Mouse (Mus musculus) neural tube, embryonic 14.5 days (tissue): Measurements from ENCODE around the gene Tmem165. TPM values are rescaled to one million over a fixed set of nuclear protein-coding genes. Genes with fewer than 3 reads are reported as not detected.

ENCODE experiments used
- ATAC-seq: fragments of 200-750 bp; cut with Nextera tagmentation; 2 replicates; pipeline ENCODE4 v1.8.0; 2017; ENCODE audit warnings: low read depth, mild to moderate bottlenecking, moderate TSS enrichment, moderate library complexity
- H3K27ac ChIP-seq: fragments of 300-500 bp; sonication (generic); 2 replicates; pipeline ENCODE4 v1.5.1; 2014; ENCODE audit warnings: low read depth, mild to moderate bottlenecking, control low read depth, low read length, moderate library complexity, mixed read lengths
- H3K27me3 ChIP-seq: fragments of 300-500 bp; sonication (generic); 2 replicates; pipeline ENCODE4 v1.6.1; 2014; ENCODE audit warnings: low read length; ENCODE audit not compliant: control insufficient read depth, insufficient read depth
- H3K36me3 ChIP-seq: fragments of 300-500 bp; sonication (generic); 2 replicates; pipeline ENCODE4 v1.6.1; 2014; ENCODE audit warnings: low read length, mixed read lengths; ENCODE audit not compliant: control insufficient read depth, insufficient read depth
- H3K4me1 ChIP-seq: fragments of 300-500 bp; sonication (generic); 2 replicates; pipeline ENCODE4 v1.6.1; 2014; ENCODE audit warnings: low read length; ENCODE audit not compliant: control insufficient read depth, insufficient read depth
- H3K4me2 ChIP-seq: fragments of 300-500 bp; sonication (generic); 2 replicates; pipeline ENCODE4 v1.6.1; 2014; ENCODE audit warnings: mild to moderate bottlenecking, low read depth, low read length, control low read depth
- H3K4me3 ChIP-seq: fragments of 300-500 bp; sonication (generic); 2 replicates; pipeline ENCODE4 v1.5.1; 2014; ENCODE audit warnings: low read depth, low read length, control low read depth, mixed read lengths
- H3K9ac ChIP-seq: fragments of 300-500 bp; sonication (generic); replicated peaks from 2 replicates; pipeline ENCODE4 v1.6.1; 2014; ENCODE audit warnings: low read depth, mild to moderate bottlenecking, control low read depth, low read length, mixed read lengths
- H3K9me3 ChIP-seq: fragments of 300-500 bp; sonication (generic); 2 replicates; pipeline ENCODE4 v1.6.1; 2016; ENCODE audit warnings: low read length; ENCODE audit not compliant: control insufficient read depth
- whole genome bisulfite sequencing: fragments of 180-500 bp; shearing (Covaris S2); extraction: QIAGEN DNeasy Blood & Tissue Kit; methylation state at CpG from one replicate; pipeline ENCODE4 v1.1.7; 2014; 5-methylcytosine and 5-hydroxymethylcytosine counted together
- polyA plus RNA-seq: library from polyadenylated mRNA; unstranded; fragments of >200 nt; fragmentation: Nextera tagmentation; extraction: Ambion mirVana; gene quantifications from 2 replicates; pipeline ENCODE4 v1.2.1, GENCODE M21; 2014

The Tmem165 gene
- polyA plus RNA-seq, 1 experiment from 2014 or later = 54.0 TPM

DNA sequence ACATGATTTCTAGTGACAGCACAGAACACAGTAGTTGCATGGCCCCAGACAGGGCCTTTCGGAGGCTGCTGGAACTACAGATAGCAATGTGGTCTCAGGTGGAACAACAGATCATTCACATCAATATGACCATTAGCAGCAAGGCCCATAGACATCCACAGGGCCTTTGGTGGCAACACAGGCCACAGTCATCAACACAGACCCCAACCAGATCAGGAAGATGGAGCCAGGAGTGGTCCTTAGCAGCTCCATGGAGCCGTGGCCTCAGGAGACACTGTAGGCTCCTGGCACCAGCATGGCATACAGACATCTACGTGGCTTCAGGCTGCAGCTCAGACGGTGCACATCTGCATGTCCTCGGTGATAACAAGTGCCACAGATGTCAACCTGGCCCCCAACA, 20.8 kb upstream of the Tmem165 start:
- Histone ChIP-seq H3K9me3 (no peaks in the 10 kb centered on the region), H3K4me3 (no peak overlapping the region), H3K9ac (no peak overlapping the region), H3K36me3 (no peaks in the 10 kb centered on the region), H3K4me2 (no peak overlapping the region), H3K27me3 (no peaks in the 10 kb centered on the region), H3K27ac (no peak overlapping the region), H3K4me1 (no peaks in the 10 kb centered on the region)
- no peak for ATAC-seq
- 95% methylated on average over 5 of the region's 5 CpGs for WGBS

DNA sequence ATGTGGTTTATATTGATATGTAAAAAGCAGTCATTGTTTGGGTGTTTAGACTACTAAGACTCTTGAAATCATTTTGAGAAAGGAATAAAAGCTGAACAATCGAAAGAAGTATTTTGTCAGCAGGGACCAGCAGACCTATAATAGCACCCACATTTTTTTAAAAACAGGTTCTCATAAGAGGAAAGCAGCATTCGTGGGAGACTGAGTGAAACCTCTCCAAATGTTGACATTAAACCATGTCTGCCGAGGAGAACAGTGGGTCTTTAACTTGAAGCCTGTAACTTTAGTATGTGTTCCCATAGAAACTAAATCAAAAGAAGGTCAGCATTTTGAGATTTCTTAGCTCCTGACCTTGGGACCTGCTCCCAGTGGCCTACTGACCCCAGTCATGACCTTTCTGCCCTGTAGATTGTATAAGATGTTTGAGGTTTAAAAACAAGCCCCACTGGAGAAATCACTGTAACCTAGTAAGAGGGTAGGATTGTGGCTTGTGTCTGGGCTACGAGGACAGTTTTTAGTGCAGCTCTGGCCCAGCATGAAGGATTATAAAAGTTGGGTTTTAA, 19.8 kb upstream of the Tmem165 start:
- H3K4me1 ChIP-seq = no peaks in the 10 kb centered on the region
- H3K4me3 ChIP-seq = no peak overlapping the region
- 53% methylated on average over 4 of the region's 4 CpGs for WGBS
- no peak overlapping the region for H3K9ac ChIP-seq
- H3K27ac ChIP-seq = no peak overlapping the region
- H3K9me3 ChIP-seq = no peaks in the 10 kb centered on the region
- H3K27me3 ChIP-seq = no peaks in the 10 kb centered on the region
- H3K4me2 ChIP-seq = no peak overlapping the region
- ATAC-seq = no peak
- H3K36me3 ChIP-seq = no peaks in the 10 kb centered on the region

DNA sequence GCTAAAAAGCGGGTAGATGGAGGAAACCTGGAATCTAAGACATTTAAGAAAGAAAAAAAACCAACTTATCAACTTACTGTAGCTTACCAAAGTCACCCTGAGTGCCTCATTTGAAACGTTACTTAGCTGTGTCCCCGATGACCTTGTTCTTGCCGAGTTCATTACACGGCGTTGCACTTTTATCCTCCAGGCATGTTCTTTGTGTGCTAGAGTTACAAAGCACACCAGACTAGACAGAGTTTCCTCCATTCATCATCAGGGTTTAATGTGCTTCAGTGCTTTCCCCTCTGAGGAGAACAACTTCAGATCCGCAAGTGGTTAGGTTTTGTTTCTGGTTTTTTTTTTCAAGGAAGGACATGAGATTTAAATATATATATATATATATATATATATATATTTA, 18.9 kb upstream of the Tmem165 start:
- H3K9me3 ChIP-seq = no peaks in the 10 kb centered on the region
- H3K4me1 ChIP-seq = no peaks in the 10 kb centered on the region
- no peak for ATAC-seq
- H3K36me3 ChIP-seq = no peaks in the 10 kb centered on the region
- no peak overlapping the region for H3K4me3 ChIP-seq
- no peak overlapping the region for H3K9ac ChIP-seq
- H3K27me3 ChIP-seq = no peaks in the 10 kb centered on the region
- 73% methylated on average over 7 of the region's 7 CpGs for WGBS
- no peak overlapping the region for H3K4me2 ChIP-seq
- no peak overlapping the region for H3K27ac ChIP-seq

DNA sequence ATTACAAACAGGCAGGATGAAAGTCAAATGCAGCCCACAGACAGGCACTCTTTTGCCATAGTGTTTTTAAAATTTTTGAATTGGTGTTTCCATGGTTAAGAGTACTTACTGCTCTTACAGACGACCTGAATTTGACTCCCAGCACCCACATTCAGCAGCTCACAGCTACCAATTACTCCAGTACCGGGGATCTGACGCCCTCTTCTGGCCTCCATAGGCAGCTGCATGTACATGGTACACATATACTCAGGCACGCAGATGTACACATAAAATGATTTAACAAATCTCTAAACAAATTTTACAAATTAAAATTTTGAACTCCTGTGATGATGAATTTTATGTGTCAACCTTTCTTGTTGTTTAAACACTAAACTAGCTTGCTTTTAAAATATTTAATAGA, 13.2 kb upstream of the Tmem165 start:
- Histone ChIP-seq H3K9ac (no peak overlapping the region), H3K27me3 (no peaks in the 10 kb centered on the region), H3K36me3 (no peaks in the 10 kb centered on the region), H3K9me3 (no peaks in the 10 kb centered on the region), H3K4me3 (no peak overlapping the region), H3K4me2 (no peak overlapping the region), H3K27ac (no peak overlapping the region), H3K4me1 (no peaks in the 10 kb centered on the region)
- 84% methylated on average over 4 of the region's 4 CpGs for WGBS
- no peak for ATAC-seq

DNA sequence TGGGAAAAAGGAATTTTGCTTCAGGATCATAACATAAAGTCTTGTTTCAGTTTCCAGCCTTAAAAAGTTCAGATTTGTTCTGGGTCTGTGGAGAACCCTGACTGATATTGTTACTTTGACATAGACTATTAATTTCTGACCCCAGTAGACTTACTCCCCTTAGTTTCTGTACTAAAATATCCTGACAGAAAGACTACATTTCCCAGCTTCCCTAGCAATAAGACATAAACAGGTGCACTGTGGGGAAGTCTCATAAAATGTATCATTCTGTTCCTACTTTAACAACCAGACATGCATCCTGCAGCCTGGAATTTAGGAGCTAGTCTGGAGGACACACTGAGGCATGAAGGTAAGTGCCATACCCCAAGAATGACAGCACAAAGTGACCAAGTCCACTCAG, 12.6 kb upstream of the Tmem165 start:
- Histone ChIP-seq H3K4me1 (no peaks in the 10 kb centered on the region), H3K27ac (no peak overlapping the region), H3K9me3 (no peaks in the 10 kb centered on the region), H3K4me3 (no peak overlapping the region), H3K36me3 (no peaks in the 10 kb centered on the region), H3K27me3 (no peaks in the 10 kb centered on the region), H3K4me2 (no peak overlapping the region), H3K9ac (no peak overlapping the region)
- ATAC-seq = no peak

DNA sequence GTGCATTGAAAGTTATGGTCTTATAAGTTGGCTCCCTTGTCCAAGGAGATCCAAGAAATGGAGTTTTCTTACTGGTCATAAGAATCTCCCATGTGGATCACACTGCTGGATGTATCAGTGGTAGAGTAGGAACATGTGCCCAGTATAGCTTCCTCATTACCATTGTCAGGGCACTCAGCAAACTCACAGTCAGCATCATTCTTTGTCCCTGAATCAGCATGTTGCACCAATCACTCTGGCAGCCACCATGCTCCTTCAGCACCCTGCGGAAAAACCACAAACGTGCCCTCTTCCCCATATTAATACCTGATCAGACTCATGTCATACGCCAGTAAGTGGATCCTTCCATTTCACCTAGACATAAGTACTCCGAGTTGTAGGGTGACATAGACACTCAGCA, 8.6 kb upstream of the Tmem165 start:
- ATAC-seq = no peak

DNA sequence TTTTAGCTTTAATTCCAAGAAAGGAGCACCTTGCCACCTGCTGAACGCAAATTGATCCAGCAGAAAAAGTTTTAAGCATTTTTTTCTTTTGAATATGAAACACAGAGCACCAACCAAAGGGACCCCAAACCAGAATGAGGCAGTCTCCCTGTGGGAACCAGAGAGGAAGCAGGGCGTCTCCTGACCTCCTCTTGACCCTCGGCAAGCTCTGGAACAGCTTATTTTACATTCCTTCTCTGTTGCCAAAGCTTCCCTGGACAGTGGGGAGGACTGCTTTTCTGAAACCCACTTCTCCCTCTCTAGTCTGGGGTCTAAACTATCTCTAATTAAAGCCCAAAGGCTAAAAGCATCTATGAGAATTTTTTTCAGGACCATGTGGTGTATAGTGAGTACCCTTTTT, 7.3 kb upstream of the Tmem165 start:
- no peaks in the 10 kb centered on the region for H3K36me3 ChIP-seq
- H3K9ac ChIP-seq = no peak overlapping the region
- H3K27ac ChIP-seq = no peak overlapping the region
- no peak overlapping the region for H3K4me3 ChIP-seq
- WGBS = 40% methylated on average over 3 of the region's 3 CpGs
- no peaks in the 10 kb centered on the region for H3K9me3 ChIP-seq
- no peak overlapping the region for H3K4me2 ChIP-seq
- H3K4me1 ChIP-seq = no peaks in the 10 kb centered on the region
- ATAC-seq = no peak
- H3K27me3 ChIP-seq = no peaks in the 10 kb centered on the region

More for the DNA sequence above, 8.6 kb upstream of the Tmem165 start:
- no peak overlapping the region for H3K27ac ChIP-seq
- no peaks in the 10 kb centered on the region for H3K9me3 ChIP-seq
- no peaks in the 10 kb centered on the region for H3K4me1 ChIP-seq
- 87% methylated on average over 4 of the region's 4 CpGs for whole genome bisulfite sequencing
- no peak overlapping the region for H3K4me2 ChIP-seq
- H3K27me3 ChIP-seq = no peaks in the 10 kb centered on the region
- H3K4me3 ChIP-seq = no peak overlapping the region
- no peak overlapping the region for H3K9ac ChIP-seq
- H3K36me3 ChIP-seq = no peaks in the 10 kb centered on the region

DNA sequence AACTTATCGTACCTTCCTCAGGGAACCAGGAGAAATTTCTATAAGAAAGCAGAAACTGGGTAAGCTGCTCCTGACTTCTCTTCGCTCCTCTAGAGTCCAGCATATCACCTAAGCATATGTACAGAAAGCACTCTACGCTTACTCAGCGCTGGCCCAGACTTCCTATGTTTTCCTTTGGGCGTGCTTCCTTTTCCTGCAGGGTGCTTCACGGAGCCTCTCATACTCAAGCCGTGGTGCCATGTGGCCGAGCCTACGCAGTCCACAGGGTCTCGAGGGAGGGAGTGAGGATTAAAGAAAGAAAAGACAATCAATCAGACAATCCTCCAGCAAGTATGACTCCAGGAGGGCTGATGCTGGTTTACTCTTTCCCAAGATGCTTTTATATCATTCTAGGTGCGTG, 6.8 kb upstream of the Tmem165 start:
- 80% methylated on average over 11 of the region's 11 CpGs for WGBS
- no peaks in the 10 kb centered on the region for H3K36me3 ChIP-seq
- no peaks in the 10 kb centered on the region for H3K9me3 ChIP-seq
- no peaks in the 10 kb centered on the region for H3K27me3 ChIP-seq
- H3K27ac ChIP-seq = no peak overlapping the region
- H3K4me2 ChIP-seq = no peak overlapping the region
- no peak overlapping the region for H3K4me3 ChIP-seq
- no peak overlapping the region for H3K9ac ChIP-seq
- ATAC-seq = no peak
- no peaks in the 10 kb centered on the region for H3K4me1 ChIP-seq

DNA sequence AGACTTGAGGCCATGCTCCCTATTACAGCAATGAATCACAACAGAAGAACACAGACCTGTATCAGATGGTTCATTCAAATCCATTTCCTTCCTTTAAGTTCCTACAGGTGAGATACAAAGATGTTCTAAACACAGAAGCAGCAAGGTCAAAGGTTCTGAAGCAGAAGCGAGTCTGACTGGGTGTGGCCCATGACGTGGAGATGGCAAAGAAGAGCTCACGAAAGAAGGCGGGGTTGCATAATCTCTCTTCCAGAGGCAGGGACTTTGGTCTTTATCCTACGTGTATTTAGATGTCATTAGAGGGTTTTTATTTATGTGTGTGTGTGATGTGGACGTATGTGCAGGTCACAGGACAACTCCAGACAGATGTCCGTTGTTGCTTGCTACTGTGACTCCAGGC, 6.0 kb upstream of the Tmem165 start:
- ATAC-seq = no peak
- Histone ChIP-seq H3K36me3 (no peaks in the 10 kb centered on the region), H3K4me1 (no peaks in the 10 kb centered on the region), H3K9me3 (no peaks in the 10 kb centered on the region), H3K4me2 (no peak overlapping the region), H3K9ac (no peak overlapping the region), H3K4me3 (no peak overlapping the region), H3K27me3 (no peaks in the 10 kb centered on the region), H3K27ac (no peak overlapping the region)
- 84% methylated on average over 7 of the region's 7 CpGs for WGBS

DNA sequence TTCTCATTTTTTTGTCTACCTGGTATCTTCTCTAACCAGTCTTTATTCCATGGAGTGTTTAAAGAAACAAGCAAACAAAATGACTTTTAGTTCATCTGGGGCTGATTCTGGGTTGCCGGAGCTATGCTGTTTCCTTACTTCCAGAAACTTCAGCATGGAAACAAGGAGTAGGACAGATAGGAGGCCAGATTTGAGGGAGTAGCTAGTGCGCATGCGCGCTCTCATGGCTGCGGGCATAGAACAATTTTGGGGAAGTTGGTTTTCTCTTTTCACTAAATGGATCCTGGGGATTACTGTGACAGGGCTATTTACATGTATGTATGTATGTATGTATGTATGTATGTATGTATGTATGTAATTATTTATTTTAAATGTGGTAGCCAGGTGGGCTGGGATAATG, 4.5 kb upstream of the Tmem165 start:
- H3K9me3 ChIP-seq = no peaks in the 10 kb centered on the region
- H3K27me3 ChIP-seq = no peaks in the 10 kb centered on the region
- no peaks in the 10 kb centered on the region for H3K4me1 ChIP-seq
- H3K4me3 ChIP-seq = no peak overlapping the region
- no peak overlapping the region for H3K27ac ChIP-seq
- no peak overlapping the region for H3K9ac ChIP-seq
- H3K4me2 ChIP-seq = no peak overlapping the region
- H3K36me3 ChIP-seq = no peaks in the 10 kb centered on the region
- no peak for ATAC-seq
- 97% methylated on average over 5 of the region's 5 CpGs for WGBS
